Comparison of ENCODE assay signal across 1 mouse cellular context in the genomic region with DNA sequence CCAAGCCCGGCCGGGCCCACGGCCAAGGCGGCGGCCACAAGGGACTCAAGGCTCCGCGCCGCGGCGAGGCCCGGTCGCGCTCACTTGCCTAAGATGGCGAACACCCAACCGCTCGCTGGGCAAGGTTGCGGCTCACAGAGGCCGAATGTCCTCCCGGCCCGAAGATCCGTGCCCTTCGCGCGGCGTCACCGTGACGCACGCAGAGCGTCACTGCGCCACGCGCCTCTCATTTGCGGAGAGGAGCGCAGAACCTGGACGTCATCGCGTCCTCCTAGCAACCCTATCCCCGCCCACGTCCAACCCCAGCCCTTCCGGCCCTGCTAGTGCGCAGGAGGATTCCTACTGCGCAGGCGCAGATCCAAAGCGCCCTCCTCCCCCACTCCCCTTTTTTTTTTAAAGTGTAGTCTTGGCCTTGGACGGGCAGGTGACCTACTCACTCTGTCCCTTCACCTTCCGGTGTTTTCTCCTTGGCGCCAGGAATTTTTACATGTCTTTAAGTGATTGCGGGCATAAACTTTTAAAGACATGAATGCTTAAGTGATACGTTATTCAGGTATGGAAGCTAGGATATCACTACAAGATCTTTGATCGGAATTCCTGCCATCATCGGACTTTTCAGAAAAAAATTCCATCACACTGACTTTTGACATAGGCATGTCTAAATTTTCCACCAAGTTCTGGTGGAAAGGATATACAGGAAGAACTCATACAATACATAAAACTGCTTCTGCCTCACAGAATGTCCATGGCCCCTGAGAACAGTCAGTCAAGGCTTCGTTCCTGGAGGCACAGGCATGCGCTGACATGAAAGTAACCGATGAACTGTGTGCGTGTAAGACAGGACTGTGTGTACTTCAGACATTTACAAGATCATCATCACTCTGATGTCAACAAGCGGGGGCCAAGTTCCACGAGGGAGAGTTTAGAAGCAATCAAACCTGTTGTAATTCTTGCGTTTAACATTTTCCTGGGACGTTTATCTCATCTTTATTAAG.
TF ChIP-seq lines count a peak whose summit lies in the region.

A gene (minus strand): TSS at position 232 of the 995 bp plus-strand sequence.

TF ChIP-seq in CH12.LX, 34 proteins besides CTCF, POLR2A, EP300 and RAD21 (continued from another document):
- peak; percentile 81 for TF ChIP-seq BHLHE40 (IDR thresholded peaks at IDR 0.05; ENCODE audit: low read depth, low read length)
- TF ChIP-seq ZC3H11A (IDR thresholded peaks at IDR 0.05; ENCODE audit: low read depth, low read length), result no peak
- peak; percentile 91 for TF ChIP-seq MXI1 (IDR thresholded peaks at IDR 0.05; ENCODE audit: low read depth, low read length)
- peak; percentile 40 for TF ChIP-seq SIN3A (IDR thresholded peaks at IDR 0.05; ENCODE audit: low read length)
- TF ChIP-seq TCF12 (IDR thresholded peaks at IDR 0.05; ENCODE audit: low read depth, low read length), result peak; percentile 91
- TF ChIP-seq USF1 (IDR thresholded peaks at IDR 0.05; ENCODE audit: low read depth, low read length), result no peak
- TF ChIP-seq POLR2AphosphoS2 (IDR thresholded peaks at IDR 0.05; ENCODE audit: low read depth, low read length), result peak; percentile 59; the same call in 1 of the 2 replicates
- TF ChIP-seq ELF1 (IDR thresholded peaks at IDR 0.05; ENCODE audit: low read depth, low read length), result peak; percentile 84
- peak; percentile 88 for TF ChIP-seq GABPA (IDR thresholded peaks at IDR 0.05; ENCODE audit: insufficient replicate concordance, low read depth, low read length)
- TF ChIP-seq JUND (conservative IDR thresholded peaks at IDR 0.05; ENCODE audit: low read depth, low read length), result no peak
- TF ChIP-seq MAX (IDR thresholded peaks at IDR 0.05; ENCODE audit: low read length), result no peak
- no peak for TF ChIP-seq E2F4 (IDR thresholded peaks at IDR 0.05; ENCODE audit: insufficient replicate concordance, low read depth, low read length)
- peak; percentile 93 for TF ChIP-seq NRF1 (IDR thresholded peaks at IDR 0.05; ENCODE audit: low read depth, low read length)
- TF ChIP-seq IRF4 (IDR thresholded peaks at IDR 0.05; ENCODE audit: low read depth, low read length), result 0 out of 2 replicates have a peak, but pooled peaks have one; percentile 6
- TF ChIP-seq CHD2 (IDR thresholded peaks at IDR 0.05; ENCODE audit: low read length), result peak; percentile 75; the same call in 1 of the 2 replicates
- TF ChIP-seq MAFK (IDR thresholded peaks at IDR 0.05; ENCODE audit: insufficient replicate concordance, low read length), result no peak
- no peak for TF ChIP-seq RCOR1 (conservative IDR thresholded peaks at IDR 0.05; ENCODE audit: low read depth, low read length)
- no peak for TF ChIP-seq MEF2A (IDR thresholded peaks at IDR 0.05; ENCODE audit: borderline replicate concordance, low read depth, low read length)
- no peak; the same call in 1 of the 2 replicates for TF ChIP-seq UBTF (IDR thresholded peaks at IDR 0.05; ENCODE audit: low read depth, low read length)
- no peak for TF ChIP-seq PAX5 (IDR thresholded peaks at IDR 0.05; ENCODE audit: low read length)
- TF ChIP-seq KAT2A (IDR thresholded peaks at IDR 0.05; ENCODE audit: insufficient replicate concordance, low read length), result 0 out of 2 replicates have a peak, but pooled peaks have one; percentile 39
- peak; percentile 98 for TF ChIP-seq ZNF384 (IDR thresholded peaks at IDR 0.05; ENCODE audit: low read depth, low read length)
- peak; percentile 95 for TF ChIP-seq ZMIZ1 (IDR thresholded peaks at IDR 0.05; ENCODE audit: low read depth, low read length)
